Mouse (Mus musculus) spleen, adult 12 weeks (tissue): Measurements from ENCODE around the gene Arl3.

Experiments
- DNase-seq: peaks from one replicate; pipeline ENCODE4 v3.0.0; 2022; ENCODE audit warnings: low spot score

Arl3 gene

GRCm38 (mm10) chr19:46500581-46501341 lies 72.2 kb downstream of the Arl3 start:
- no peak for DNase-seq

GRCm38 (mm10) chr19:46499836-46500580 lies 73.0 kb downstream of the Arl3 start:
- peak; percentile 83 for DNase-seq

- no peak for DNase-seq
Observed at GRCm38 (mm10) chr19:46499539-46499835, 73.5 kb downstream of the Arl3 start.

GRCm38 (mm10) chr19:46497230-46497629 lies 75.8 kb downstream of the Arl3 start:
- no peak for DNase-seq

- DNase-seq, result no peak
Observed at GRCm38 (mm10) chr19:46495136-46495535, 77.9 kb downstream of the Arl3 start.

GRCm38 (mm10) chr19:46490634-46491033 lies 82.4 kb downstream of the Arl3 start:
- DNase-seq, result no peak

- DNase-seq, result no peak
Observed at GRCm38 (mm10) chr19:46489448-46489847, 83.5 kb downstream of the Arl3 start.

- no peak for DNase-seq
Observed at GRCm38 (mm10) chr19:46486709-46487108, 86.3 kb downstream of the Arl3 start.

- no peak for DNase-seq
Observed at GRCm38 (mm10) chr19:46485847-46486246, 87.2 kb downstream of the Arl3 start.

GRCm38 (mm10) chr19:46484518-46484917 lies 88.5 kb downstream of the Arl3 start:
- DNase-seq, result no peak

- DNase-seq, result no peak
Observed at GRCm38 (mm10) chr19:46483701-46484328, 89.2 kb downstream of the Arl3 start.

- DNase-seq, result no peak
Observed at GRCm38 (mm10) chr19:46482896-46483516, 90.0 kb downstream of the Arl3 start.

- no peak for DNase-seq
Observed at GRCm38 (mm10) chr19:46481756-46482155, 91.2 kb downstream of the Arl3 start.

- no peak for DNase-seq
Observed at GRCm38 (mm10) chr19:46481352-46481751, 91.6 kb downstream of the Arl3 start.
